Comparison of ENCODE assay signal across 8 mouse cellular contexts in the genomic region with DNA sequence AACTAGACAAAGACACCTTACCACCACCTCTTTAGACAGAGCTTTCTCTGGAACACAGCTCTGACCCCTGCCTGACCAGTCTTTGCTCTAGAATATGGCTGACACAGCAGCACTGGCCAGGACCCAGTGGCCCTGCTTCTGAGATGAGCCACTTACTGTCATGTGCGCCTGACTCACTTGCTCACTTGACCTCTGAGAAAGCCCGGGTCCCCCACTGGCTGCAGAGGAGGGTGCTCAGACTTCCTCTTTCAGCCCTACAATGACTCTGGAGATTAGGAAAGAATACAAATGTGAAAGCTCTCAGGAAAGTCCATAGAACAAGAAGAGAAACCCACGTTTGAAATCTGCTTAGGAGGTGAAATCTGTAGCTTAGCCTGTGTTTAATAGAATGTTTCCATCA. TPM values are rescaled to one million over a fixed set of nuclear protein-coding genes. Genes with fewer than 3 reads are reported as not detected.
DNase-seq lines count a peak whose midpoint lies in the region; ATAC-seq lines count a peak whose summit lies in the region.

No protein-coding gene starts in this region.

- 61% methylated on average over 3 of the region's 3 CpGs for WGBS in midbrain, embryonic 15.5 days
- 51% methylated on average over 3 of the region's 3 CpGs for WGBS in midbrain, embryonic 10.5 days

- H3K4me3 ChIP-seq in midbrain, embryonic 15.5 days: no peak overlapping the region
- H3K4me3 ChIP-seq in midbrain, embryonic 10.5 days: no peak overlapping the region
- H3K4me3 ChIP-seq in megakaryocyte, embryonic 14.5 days (replicated peaks): peak overlapping the region; percentile 72

- H3K9ac ChIP-seq in midbrain, embryonic 15.5 days: no peak overlapping the region

- DNase-seq in midbrain, embryonic 10.5 days (ENCODE audit: low spot score): no peak
- peak; percentile 68 for DNase-seq in adrenal gland, adult 8-10 months
- peak; percentile 11 for DNase-seq in heart, postnatal 25 days (ENCODE audit: low spot score)
- DNase-seq in cerebellum, adult 9-10 months: no peak

- no peaks in the 10 kb centered on the region for H3K9me3 ChIP-seq in midbrain, embryonic 15.5 days
- H3K9me3 ChIP-seq in midbrain, embryonic 10.5 days (replicated peaks): no peaks in the 10 kb centered on the region
- H3K9me3 ChIP-seq in megakaryocyte, embryonic 14.5 days: no peaks in the 10 kb centered on the region

- 0 out of 2 replicates have a peak, but pooled peaks have one; percentile 10 for ATAC-seq in midbrain, embryonic 15.5 days (replicated peaks)
- no peak for ATAC-seq in activated CD4-positive, CD25-positive, alpha-beta regulatory T cell, adult 4 months
- ATAC-seq in megakaryocyte-erythroid progenitor cell, adult 5-6 weeks (replicated peaks; ENCODE audit: low FRiP score, low TSS enrichment, poor library complexity, severe bottlenecking): no peak

- H3K27ac ChIP-seq in midbrain, embryonic 15.5 days: no peak overlapping the region
- no peak overlapping the region for H3K27ac ChIP-seq in midbrain, embryonic 10.5 days (replicated peaks)

- H3K4me2 ChIP-seq in midbrain, embryonic 15.5 days: no peak overlapping the region

- peaks cover 74% of the 10 kb centered on the region for H3K36me3 ChIP-seq in midbrain, embryonic 15.5 days (replicated peaks)
- peaks cover 91% of the 10 kb centered on the region for H3K36me3 ChIP-seq in midbrain, embryonic 10.5 days
- peaks cover 66% of the 10 kb centered on the region for H3K36me3 ChIP-seq in megakaryocyte, embryonic 14.5 days (replicated peaks; ENCODE audit: low read length)

- intact Hi-C loops in heart, postnatal 25 days (cut with DNase I): no loop called here

- H3K27me3 ChIP-seq in midbrain, embryonic 15.5 days (replicated peaks): no peaks in the 10 kb centered on the region
- no peaks in the 10 kb centered on the region for H3K27me3 ChIP-seq in midbrain, embryonic 10.5 days (ENCODE audit: low read depth, poor library complexity, severe bottlenecking)
- H3K27me3 ChIP-seq in megakaryocyte, embryonic 14.5 days (replicated peaks): no peaks in the 10 kb centered on the region

- no peaks in the 10 kb centered on the region for H3K4me1 ChIP-seq in midbrain, embryonic 15.5 days
- H3K4me1 ChIP-seq in midbrain, embryonic 10.5 days: no peaks in the 10 kb centered on the region
- peaks cover 21% of the 10 kb centered on the region for H3K4me1 ChIP-seq in megakaryocyte, embryonic 14.5 days

RNA-seq across cellular contexts. Expression of a gene that starts 45.1 kb away (rescaled TPM):
- polyA plus RNA-seq in midbrain, embryonic 15.5 days (2015; fragmentation: Nextera tagmentation; extraction: Ambion mirVana): 57.7 and 63.6 TPM in 2 replicates
- polyA plus RNA-seq in midbrain, embryonic 10.5 days (2016; fragmentation: Nextera tagmentation; extraction: Ambion mirVana): 79.7 and 81.7 TPM in 2 replicates
- 100 to 1,000 TPM; 121 to 154 (median 133) TPM for total RNA-seq in adrenal gland, adult 8-10 months (2022)
- total RNA-seq in heart, postnatal 25 days (2021): 100 to 1,000 TPM; 206 to 221 TPM
- polyA plus RNA-seq in megakaryocyte, embryonic 14.5 days (2012; ENCODE audit: insufficient read depth, low replicate concordance): 15.9 and 41.9 TPM in 2 replicates
- 1 to 10 TPM; 7.7 to 9.0 TPM for polyA plus RNA-seq in activated CD4-positive, CD25-positive, alpha-beta regulatory T cell, adult 4 months (2017; shearing (Covaris generic))
- 65.0 and 69.2 TPM in 2 replicates for total RNA-seq in megakaryocyte-erythroid progenitor cell, adult 5-6 weeks (2014; fragmentation: Nextera tagmentation)
- total RNA-seq in megakaryocyte-erythroid progenitor cell, adult 5-6 weeks (2017): 106 and 108 TPM in 2 replicates

Comparison
In these comparisons a context has a peak if more than half of its experiments do, and no peak if none do; other contexts are left out.
1. DNase-seq: peak in adrenal gland, adult 8-10 months (single experiment) and heart, postnatal 25 days (single experiment); none in midbrain, embryonic 10.5 days (single experiment) and cerebellum, adult 9-10 months (single experiment).